Mouse (Mus musculus): Measurements from ENCODE around the gene Srm. TPM values are rescaled to one million over a fixed set of nuclear protein-coding genes. Genes with fewer than 3 reads are reported as not detected.

Srm gene
- total RNA-seq, 2 experiments from 2014 or later = 68.1 to 70.2 TPM

DNA sequence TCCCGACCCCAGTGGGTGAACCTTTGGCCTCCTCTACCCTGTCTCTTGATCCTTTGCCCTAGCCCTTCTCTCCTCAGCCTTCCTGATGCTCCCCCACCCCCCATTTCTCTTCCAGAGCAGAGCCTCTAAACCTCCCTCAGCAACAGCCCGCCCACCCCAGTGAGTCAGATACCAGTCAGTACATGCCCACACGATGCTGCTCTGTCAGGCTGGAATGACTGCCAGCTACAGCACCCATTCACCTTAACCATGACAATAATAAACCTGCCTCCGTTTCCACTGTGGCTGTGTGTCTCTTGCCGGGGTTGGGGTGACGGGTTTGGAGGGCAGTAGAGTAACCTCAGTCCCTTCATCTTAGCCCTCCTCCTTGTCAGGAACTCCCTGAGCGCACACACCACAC, 12.8 kb downstream of the Srm start:
- peak; percentile 68 to 86 for DNase-seq (ENCODE audit: low spot score in 2 of 2)
- H3K27ac ChIP-seq = peak overlapping the region; percentile 88
- TF ChIP-seq CTCF (conservative IDR thresholded peaks at IDR 0.05) = no peak
- no peak overlapping the region for H3K4me3 ChIP-seq

DNA sequence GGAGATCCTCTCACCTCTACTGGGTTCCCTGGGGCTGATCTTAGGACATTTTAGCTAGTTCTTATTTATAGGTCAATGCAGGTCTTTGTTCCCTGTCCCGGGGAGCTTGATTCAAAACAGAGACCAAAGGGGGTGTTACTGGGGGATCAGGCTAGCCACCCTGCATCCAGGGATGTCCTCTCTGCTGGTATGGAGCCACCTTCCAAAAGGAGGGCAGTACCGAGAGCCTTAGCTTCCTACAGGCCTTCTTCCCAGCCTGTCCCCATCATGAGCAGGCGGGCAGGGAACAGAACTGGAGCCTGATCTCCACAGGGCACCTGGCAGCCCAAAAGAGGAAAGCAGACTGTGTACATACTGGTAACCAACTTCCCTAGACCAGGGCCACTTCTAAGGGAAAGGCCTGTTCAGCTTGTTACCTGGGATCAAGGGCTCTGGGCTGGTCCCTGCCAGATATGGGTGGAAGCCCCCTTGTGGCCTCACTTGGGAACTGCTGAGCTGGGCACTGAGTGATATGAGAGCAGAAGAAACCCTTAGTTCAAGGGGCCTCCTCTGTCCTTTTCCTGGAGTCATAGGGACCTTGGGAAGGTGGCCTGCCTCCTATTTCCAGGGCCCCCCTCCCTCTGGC, 13.3 kb downstream of the Srm start:
- peak overlapping the region; percentile 88 for H3K27ac ChIP-seq
- TF ChIP-seq CTCF (conservative IDR thresholded peaks at IDR 0.05) = peak; percentile 87

DNA sequence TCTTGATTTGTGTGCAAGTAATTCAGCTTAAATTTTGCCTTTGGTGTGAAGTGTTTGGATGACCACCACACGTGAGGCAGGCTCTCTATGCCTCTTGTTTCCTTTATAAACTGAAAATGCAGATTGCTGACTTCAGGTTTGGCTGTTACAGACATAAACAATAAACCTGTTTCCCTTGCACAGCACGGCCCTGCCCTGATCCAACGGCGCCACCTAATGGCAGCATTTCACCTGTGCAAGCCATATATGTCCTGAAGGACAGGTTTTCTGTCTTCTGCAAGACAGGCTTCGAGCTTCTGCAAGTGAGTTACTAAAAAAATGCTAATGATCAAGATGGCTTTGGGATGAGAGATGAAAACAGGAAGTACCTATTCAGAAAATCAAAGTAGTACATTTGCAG, 16.5 kb downstream of the Srm start:
- peak; percentile 97 for TF ChIP-seq CTCF (conservative IDR thresholded peaks at IDR 0.05)
- H3K27ac ChIP-seq = 0 out of 2 replicates have a peak overlapping the region, but pooled peaks have one; percentile 14
- peak; percentile 66 to 83 for DNase-seq (ENCODE audit: low spot score in 2 of 2)

More for the DNA sequence above, 13.3 kb downstream of the Srm start:
- H3K4me3 ChIP-seq = no peak overlapping the region
- DNase-seq (ENCODE audit: low spot score in 2 of 2) = peak in 1 of 2 experiments; percentile 68

DNA sequence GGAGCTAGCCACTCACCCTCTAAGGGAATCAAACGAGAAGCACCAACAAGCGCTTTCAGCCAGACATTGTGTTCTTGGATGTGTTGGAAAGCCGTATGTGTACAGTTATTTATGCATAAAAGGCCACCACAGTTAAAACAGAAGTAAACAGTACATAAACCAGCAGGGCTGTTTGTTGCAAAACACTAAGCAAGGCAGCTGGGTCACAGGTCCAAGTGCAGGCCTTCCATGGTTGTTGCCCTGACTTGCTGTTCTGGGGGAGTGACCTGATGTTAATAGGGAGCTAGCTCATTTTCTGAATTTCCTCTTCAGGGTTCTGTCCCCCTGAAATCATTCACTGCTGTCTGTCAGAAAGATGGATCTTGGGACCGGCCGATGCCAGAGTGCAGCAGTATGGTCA, 18.5 kb downstream of the Srm start:
- H3K27ac ChIP-seq = no peak overlapping the region

More for the DNA sequence above, 16.5 kb downstream of the Srm start:
- no peak overlapping the region for H3K4me3 ChIP-seq

DNA sequence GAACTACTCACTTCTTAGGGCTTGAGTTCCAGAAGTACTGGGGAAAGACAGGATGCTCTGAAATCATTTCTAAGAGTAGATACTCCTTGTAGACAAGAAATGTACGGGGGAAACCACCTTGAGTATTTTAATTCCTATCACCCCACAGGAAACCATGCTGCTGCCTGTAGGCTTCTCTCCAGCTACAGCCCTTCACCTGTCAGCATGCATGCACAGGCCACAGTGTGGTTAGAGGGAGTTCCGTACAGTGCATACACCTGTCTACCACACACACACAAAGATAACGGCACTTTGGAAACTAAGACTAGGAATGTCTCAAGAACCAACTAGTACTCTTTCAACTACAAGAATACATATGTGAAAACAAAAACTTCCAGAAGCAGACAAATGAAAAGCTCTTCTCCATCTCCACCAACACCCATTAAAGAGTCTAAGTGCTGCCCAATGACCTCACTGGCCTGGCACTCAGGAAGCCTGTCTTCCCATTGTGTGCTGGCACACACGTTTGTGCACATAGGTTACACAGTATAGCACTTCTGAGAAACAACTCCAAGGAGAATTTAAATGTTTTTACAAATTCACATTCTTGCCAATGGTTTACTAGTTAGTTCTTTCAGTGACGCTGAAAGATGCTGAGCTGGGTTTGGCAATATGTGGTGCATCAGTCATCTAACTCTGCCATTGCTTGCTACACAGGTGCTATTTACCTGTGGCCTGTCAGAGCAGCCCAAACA, 19.5 kb downstream of the Srm start:
- TF ChIP-seq CTCF (conservative IDR thresholded peaks at IDR 0.05) = no peak
- no peak overlapping the region for H3K27ac ChIP-seq
- no peak overlapping the region for H3K4me3 ChIP-seq
- no peak for DNase-seq (ENCODE audit: low spot score in 2 of 2)

More for the DNA sequence above, 18.5 kb downstream of the Srm start:
- no peak for DNase-seq (ENCODE audit: low spot score in 2 of 2)
- no peak overlapping the region for H3K4me3 ChIP-seq
- no peak for TF ChIP-seq CTCF (conservative IDR thresholded peaks at IDR 0.05)

DNA sequence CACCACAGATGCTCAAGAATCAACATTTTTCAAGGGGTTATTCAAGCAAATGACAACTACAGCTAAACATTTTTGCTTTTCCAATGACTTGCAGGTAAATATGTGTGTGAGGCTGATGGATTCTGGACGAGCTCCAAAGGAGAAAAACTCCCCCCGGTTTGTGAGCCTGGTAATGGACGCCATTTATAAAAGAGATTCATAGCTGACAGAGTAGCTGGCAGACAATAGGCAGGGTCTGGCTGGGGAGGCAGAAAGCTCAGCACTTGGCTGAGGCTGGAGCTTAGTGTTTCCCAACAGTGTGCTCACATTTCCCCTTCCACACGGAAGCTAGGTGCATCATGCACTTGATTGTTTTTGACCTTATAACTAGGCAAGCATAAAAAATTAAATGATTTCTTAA, 21.3 kb downstream of the Srm start:
- TF ChIP-seq CTCF (conservative IDR thresholded peaks at IDR 0.05) = no peak
- no peak for DNase-seq (ENCODE audit: low spot score in 2 of 2)
- Histone ChIP-seq H3K4me3 (no peak overlapping the region), H3K27ac (no peak overlapping the region)

DNA sequence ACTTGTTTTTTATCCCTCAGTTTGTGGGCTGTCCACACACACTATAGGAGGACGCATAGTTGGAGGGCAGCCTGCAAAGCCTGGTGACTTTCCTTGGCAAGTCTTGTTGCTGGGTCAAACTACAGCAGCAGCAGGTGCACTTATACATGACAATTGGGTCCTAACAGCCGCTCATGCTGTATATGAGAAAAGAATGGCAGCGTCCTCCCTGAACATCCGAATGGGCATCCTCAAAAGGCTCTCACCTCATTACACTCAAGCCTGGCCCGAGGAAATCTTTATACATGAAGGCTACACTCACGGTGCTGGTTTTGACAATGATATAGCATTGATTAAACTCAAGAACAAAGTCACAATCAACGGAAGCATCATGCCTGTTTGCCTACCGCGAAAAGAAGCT, 22.4 kb downstream of the Srm start:
- TF ChIP-seq CTCF (conservative IDR thresholded peaks at IDR 0.05) = no peak
- Histone ChIP-seq H3K27ac (peak overlapping the region; percentile 11; the same call in 1 of the 2 replicates), H3K4me3 (no peak overlapping the region)
- no peak for DNase-seq (ENCODE audit: low spot score in 2 of 2)

DNA sequence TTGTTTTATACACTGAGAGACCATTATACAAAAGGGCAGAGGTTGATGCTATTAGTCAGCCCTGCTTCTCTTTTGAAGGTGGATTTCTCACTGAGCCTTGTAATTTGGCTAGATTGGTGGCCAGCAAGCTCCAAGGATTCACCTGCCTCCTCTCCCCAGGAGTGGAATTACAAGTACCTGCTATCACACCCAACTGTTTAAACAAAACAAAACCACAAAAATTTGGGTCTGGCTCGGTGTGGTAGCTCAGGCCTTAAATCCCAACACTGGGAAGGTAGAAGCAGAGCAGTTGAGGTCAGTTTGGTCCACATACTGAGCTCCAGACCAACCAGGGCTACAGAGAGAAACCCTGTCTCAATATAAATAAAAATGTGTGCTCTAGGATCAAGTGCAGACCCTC, 28.5 kb downstream of the Srm start:
- no peak for DNase-seq (ENCODE audit: low spot score in 2 of 2)
- H3K4me3 ChIP-seq = no peak overlapping the region
- no peak for TF ChIP-seq CTCF (conservative IDR thresholded peaks at IDR 0.05)
- no peak overlapping the region for H3K27ac ChIP-seq

DNA sequence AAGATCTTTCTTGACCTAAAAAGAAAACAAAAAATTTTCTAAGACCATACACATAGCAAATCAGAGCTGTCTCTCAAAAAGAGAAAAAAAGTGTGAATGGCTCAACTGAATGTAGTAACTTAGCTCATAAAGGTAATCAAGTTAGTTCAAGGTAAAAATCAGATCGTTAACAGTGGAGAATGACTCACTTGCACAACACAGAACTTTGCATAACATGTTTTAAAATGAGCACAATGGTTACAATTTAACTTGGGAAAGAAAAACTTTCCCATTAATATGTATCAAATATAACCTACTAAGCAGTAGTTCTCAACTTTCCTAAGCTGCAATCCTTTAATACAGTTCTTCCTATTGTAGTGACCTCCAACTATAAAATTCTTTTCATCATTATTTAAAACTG, 29.4 kb downstream of the Srm start:
- Histone ChIP-seq H3K27ac (no peak overlapping the region), H3K4me3 (no peak overlapping the region)
- TF ChIP-seq CTCF (conservative IDR thresholded peaks at IDR 0.05) = no peak
- DNase-seq (ENCODE audit: low spot score in 2 of 2) = no peak

DNA sequence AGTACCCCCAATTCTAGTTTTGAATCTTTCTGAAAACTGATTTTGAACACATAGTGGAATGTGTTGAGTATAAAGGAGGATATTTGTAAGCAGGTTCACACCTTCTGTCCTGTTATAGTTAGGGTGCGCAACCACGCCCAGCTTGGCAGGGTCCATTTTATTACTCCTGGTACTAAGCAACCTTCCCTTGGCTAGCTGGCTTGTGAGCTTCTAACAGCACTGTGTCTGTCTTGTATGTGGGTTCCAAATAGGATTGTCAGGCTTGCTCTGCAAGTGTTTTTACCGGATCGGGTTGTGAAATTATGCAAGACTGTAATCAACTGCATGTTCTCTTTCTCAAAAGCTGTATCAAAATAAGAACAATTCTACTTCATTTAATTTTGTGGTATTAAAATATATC, 31.2 kb downstream of the Srm start:
- TF ChIP-seq CTCF (conservative IDR thresholded peaks at IDR 0.05) = no peak
- DNase-seq (ENCODE audit: low spot score in 2 of 2) = no peak
- Histone ChIP-seq H3K27ac (no peak overlapping the region), H3K4me3 (no peak overlapping the region)

DNA sequence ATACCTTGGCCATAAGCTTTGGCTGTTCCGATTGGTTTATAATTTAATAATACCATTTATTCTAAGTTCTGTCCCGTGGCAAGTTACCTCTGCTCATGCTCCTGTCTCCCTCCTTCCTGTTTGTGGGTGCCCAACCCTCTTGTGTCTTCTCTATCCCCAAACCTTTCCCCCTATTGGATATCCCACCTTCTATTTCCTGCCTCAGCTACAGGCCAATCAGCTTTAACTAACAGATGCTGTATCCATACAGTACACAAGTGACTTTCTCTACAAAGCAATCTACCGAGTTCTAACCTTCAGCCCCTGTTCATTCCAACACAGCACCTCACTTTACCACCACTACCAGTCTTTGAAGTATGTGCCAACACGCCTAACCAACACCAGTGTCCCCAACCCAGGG, 32.3 kb downstream of the Srm start:
- no peak overlapping the region for H3K27ac ChIP-seq
- H3K4me3 ChIP-seq = no peak overlapping the region
- TF ChIP-seq CTCF (conservative IDR thresholded peaks at IDR 0.05) = no peak
- no peak for DNase-seq (ENCODE audit: low spot score in 2 of 2)

DNA sequence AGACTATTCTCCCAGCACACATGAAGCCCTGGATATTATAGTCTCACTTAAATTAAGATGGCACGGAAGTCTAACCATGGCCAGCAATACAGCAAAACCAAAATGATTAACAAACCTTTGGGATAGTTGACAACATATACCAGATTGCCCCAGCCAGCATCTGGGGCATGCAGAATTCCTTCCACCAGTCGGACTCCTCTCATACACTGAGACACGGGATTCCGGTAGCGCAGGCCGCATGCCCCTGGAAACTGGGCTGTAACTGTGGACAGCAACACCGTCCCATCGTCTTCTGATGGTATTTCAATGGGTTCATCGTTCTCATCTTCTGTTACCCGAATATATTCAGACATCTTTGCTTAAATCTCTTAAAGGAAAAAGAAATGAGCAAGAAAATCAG, 33.7 kb downstream of the Srm start:
- Histone ChIP-seq H3K4me3 (peak overlapping the region; percentile 99), H3K27ac (no peak overlapping the region)
- no peak for DNase-seq (ENCODE audit: low spot score in 2 of 2)
- no peak for TF ChIP-seq CTCF (conservative IDR thresholded peaks at IDR 0.05)

DNA sequence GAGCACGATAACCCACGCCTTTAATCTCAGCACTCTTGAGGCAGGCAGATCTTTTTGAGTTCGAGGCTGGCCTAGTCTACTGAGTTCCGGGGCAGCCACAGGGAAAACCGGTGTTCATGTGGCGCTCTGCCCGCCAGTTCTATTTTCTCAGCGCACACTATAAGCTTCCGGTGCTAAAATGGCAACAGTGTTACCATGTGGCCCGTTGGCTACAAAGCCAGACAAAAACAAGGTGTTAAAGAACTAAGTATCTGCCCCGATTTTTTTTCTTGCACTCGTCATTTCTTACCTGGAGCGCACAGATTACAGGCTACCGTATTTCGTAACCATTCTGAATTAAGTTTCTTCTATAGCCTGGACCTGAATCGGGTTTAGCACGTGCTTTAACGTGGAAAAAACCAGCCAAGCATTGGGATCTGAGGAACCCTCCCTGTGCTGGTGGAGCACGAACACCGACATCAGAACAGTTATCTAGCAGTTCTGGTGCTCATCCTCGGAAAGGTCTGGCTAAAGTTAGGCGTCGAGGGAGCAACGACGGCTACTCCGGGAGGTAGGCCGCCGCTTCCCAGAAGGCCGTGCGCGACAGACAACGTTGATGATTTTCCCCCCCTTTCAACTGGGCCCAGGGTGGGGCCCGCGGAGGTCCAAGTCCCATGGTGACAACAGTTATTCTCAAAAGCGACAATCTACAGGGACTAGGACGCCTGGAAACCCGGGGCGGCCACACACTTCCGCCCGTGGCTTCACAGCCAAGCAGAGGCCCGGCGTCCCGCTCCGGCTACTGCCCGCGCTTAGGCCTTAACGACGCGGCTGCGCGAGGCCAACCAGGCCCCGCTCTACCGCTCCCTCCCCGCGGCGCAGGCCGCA, 34.7 kb downstream of the Srm start:
- no peak for DNase-seq (ENCODE audit: low spot score in 2 of 2)
- no peak for TF ChIP-seq CTCF (conservative IDR thresholded peaks at IDR 0.05)
- Histone ChIP-seq H3K27ac (peak overlapping the region; percentile 98), H3K4me3 (peak overlapping the region; percentile 99)

Measured in layer of hippocampus, adult 2 months (tissue).